Mouse (Mus musculus) cortical plate, adult 2 months (tissue): Measurements from ENCODE around the gene Mt4.

Source experiments
- CTCF ChIP-seq: fragments of 200-500 bp; IDR thresholded peaks from 2 replicates; pipeline ENCODE4 v1.5.1; 2011; ENCODE audit warnings: mild to moderate bottlenecking, control low read depth, low read length; ENCODE audit not compliant: insufficient read depth; ENCODE audit errors: extremely low read depth
- POLR2A ChIP-seq: fragments of 200-500 bp; IDR thresholded peaks from 2 replicates; pipeline ENCODE4 v1.6.1; 2011; ENCODE audit warnings: mild to moderate bottlenecking, low read length, control low read depth; ENCODE audit not compliant: insufficient read depth; ENCODE audit errors: extremely low read depth

DNA sequence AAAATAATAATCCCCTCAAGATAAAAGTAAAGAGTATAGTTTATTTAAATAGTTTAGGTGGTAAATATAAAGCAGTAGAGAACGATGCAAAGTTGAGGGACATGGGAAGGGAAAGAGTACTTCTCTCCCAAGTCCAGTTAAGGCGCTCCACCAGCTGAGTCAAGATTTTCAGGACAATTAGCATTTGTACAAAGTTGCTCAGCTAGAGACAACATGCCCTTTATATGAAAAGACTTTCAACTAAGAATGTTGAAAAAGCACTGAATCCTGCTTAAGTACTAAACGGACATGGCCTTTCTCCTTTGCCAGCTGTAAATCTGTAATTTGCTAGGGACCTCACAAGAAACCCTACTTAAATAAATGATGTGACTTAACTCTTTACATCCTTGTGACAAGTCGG lies 38.0 kb upstream of the Mt4 start:
- no peak for TF ChIP-seq POLR2A
- TF ChIP-seq CTCF: no peak
